Mouse (Mus musculus) heart, embryonic 15.5 days (tissue): Measurements from ENCODE around the gene Pacs1. TPM values are rescaled to one million over a fixed set of nuclear protein-coding genes. Genes with fewer than 3 reads are reported as not detected.
"Not testable (repeated sequence)": the region's sequence is repeated elsewhere in the genome, so short reads cannot be mapped to it uniquely, and the experiment has no call there.

ENCODE experiments used
- ATAC-seq: fragments of 200-750 bp; cut with Nextera tagmentation; replicated peaks from 2 replicates; pipeline ENCODE4 v1.8.0; 2017; ENCODE audit warnings: low read depth, moderate TSS enrichment; ENCODE audit not compliant: insufficient number of reproducible peaks, insufficient read depth, low FRiP score
- H3K27ac ChIP-seq: fragments of 300-500 bp; sonication (generic); 2 replicates; pipeline ENCODE4 v1.5.1; 2015; ENCODE audit warnings: mild to moderate bottlenecking, inconsistent platforms
- H3K27me3 ChIP-seq: fragments of 300-500 bp; sonication (generic); 2 replicates; pipeline ENCODE4 v1.6.1; 2015; ENCODE audit warnings: inconsistent platforms
- H3K36me3 ChIP-seq: fragments of 300-500 bp; sonication (generic); 2 replicates; pipeline ENCODE4 v1.6.1; 2015; ENCODE audit warnings: mild to moderate bottlenecking, inconsistent platforms
- H3K4me1 ChIP-seq: fragments of 300-500 bp; sonication (generic); replicated peaks from 2 replicates; pipeline ENCODE4 v1.6.1; 2015; ENCODE audit warnings: inconsistent platforms
- H3K4me2 ChIP-seq: fragments of 300-500 bp; sonication (generic); 2 replicates; pipeline ENCODE4 v1.6.1; 2015; ENCODE audit warnings: inconsistent platforms, mild to moderate bottlenecking, moderate library complexity
- H3K4me3 ChIP-seq: fragments of 300-500 bp; sonication (generic); 2 replicates; pipeline ENCODE4 v1.5.1; 2015; ENCODE audit warnings: mild to moderate bottlenecking, inconsistent platforms
- H3K9ac ChIP-seq: fragments of 300-500 bp; sonication (generic); 2 replicates; pipeline ENCODE4 v1.6.1; 2015; ENCODE audit warnings: mild to moderate bottlenecking, inconsistent platforms
- H3K9me3 ChIP-seq: fragments of 300-500 bp; sonication (generic); replicated peaks from 2 replicates; pipeline ENCODE4 v1.6.1; 2016; ENCODE audit warnings: inconsistent platforms
- WGBS: fragments of 180-500 bp; shearing (Covaris S2); methylation state at CpG from one replicate; pipeline ENCODE4 v1.1.7; 2015; ENCODE audit warnings: mixed read lengths; 5-methylcytosine and 5-hydroxymethylcytosine counted together
- polyA plus RNA-seq: library from polyadenylated mRNA; unstranded; fragments of >200 nt; fragmentation: Nextera tagmentation; extraction: Ambion mirVana; gene quantifications from 2 replicates; pipeline ENCODE4 v1.2.1, GENCODE M21; 2015

Pacs1 gene
- polyA plus RNA-seq, 1 experiment from 2014 or later = 15.1 TPM

DNA sequence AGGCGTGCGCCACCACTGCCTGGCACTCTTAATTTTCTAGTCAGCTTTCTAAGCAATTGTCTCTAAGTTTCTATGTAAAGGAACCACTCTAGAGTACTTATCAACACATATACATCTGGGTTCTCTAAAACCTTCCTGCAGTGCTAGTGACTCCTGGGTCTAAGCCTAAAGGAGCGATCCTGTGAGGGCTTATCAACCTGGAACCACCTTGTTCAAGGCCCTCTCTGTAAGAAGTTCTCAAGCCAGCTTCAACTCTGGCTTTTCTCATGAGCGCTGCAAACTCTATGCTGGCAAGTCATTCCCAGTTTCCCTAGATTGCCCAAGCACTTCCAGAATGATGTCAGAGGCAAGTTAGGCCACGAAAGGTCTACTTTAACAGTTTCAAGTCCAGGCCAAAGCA is 5.9 kb downstream of the Pacs1 start:
- WGBS = 83% methylated on average over 5 of the region's 5 CpGs
- H3K27ac ChIP-seq = no peak overlapping the region
- no peak for ATAC-seq
- H3K4me1 ChIP-seq = peaks cover 31% of the 10 kb centered on the region
- H3K9me3 ChIP-seq = no peaks in the 10 kb centered on the region
- no peak overlapping the region for H3K4me3 ChIP-seq
- no peaks in the 10 kb centered on the region for H3K27me3 ChIP-seq
- no peaks in the 10 kb centered on the region for H3K36me3 ChIP-seq
- no peak overlapping the region for H3K4me2 ChIP-seq
- H3K9ac ChIP-seq = no peak overlapping the region

DNA sequence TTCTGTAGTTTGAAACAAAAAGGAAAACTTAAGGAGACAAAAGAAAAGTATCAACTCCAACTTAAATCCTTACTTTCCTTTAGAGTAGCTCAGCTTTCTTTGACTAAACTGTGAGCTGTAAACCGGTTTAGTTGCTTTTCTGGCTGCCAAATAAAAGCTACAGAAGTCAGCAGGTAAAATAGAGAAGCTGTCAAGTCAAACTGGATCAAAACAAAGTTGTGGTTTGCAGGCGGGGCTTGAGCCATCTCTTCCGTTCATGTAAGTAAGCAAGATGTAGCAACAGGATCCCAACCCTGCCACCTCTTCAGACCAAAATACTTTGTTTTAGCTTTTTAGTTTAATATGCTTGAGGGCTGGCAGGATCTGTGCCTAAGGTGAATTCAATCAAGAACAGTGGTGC is 15.8 kb downstream of the Pacs1 start:
- Histone ChIP-seq H3K27ac (no peak overlapping the region), H3K9ac (no peak overlapping the region), H3K9me3 (no peaks in the 10 kb centered on the region), H3K4me1 (peaks cover 12% of the 10 kb centered on the region), H3K36me3 (no peaks in the 10 kb centered on the region), H3K4me2 (no peak overlapping the region), H3K4me3 (no peak overlapping the region), H3K27me3 (no peaks in the 10 kb centered on the region)
- 52% methylated on average over 3 of the region's 3 CpGs for WGBS
- no peak for ATAC-seq

DNA sequence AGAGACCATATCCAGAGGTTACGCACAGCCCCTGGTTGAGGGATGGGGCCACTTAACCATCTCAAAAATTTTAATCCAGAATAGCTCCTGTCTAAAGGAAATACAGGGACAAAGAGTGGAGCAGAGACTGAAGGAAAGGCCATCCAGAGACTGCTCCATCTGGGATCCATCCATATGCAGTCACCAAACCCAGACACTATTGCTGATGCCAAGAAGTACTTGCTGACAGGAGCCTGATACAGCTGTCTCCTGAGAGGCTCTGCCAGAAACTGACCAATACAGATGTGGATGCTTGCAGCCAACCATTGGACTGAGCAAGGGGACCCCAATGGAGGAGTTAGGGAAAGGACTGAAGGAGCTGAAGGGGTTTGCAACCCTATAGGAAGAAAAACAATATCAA is 35.9 kb downstream of the Pacs1 start:
- H3K9ac ChIP-seq, H3K27ac ChIP-seq, H3K4me3 ChIP-seq, H3K27me3 ChIP-seq, H3K4me1 ChIP-seq, H3K9me3 ChIP-seq, H3K4me2 ChIP-seq, H3K36me3 ChIP-seq, ATAC-seq: not testable (repeated sequence)
- WGBS = 92% methylated on average over 1 of the region's 1 CpGs

DNA sequence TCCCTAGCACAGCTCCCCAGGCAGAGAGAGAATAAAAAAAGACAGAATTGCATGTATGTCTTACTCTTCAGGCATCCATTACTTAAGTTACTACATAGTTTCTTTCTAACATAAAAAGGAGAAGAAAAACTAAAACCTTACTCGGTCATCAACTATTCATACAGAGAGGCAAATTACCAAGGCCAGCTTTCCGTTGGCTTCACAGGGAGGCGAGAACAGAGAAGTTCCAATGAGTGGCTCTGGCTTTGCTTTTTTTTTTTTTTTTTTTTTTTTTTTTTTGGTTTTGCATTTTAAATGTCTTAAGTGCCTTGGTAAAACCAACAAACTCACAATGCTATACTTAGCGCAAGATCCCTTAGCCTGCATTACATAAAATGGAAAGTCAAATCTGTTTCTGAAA is 40.2 kb downstream of the Pacs1 start:
- Histone ChIP-seq H3K9me3 (no peaks in the 10 kb centered on the region), H3K4me3 (no peak overlapping the region), H3K36me3 (no peaks in the 10 kb centered on the region), H3K27ac (no peak overlapping the region), H3K4me2 (no peak overlapping the region), H3K4me1 (no peaks in the 10 kb centered on the region; the same call in 1 of the 2 replicates), H3K27me3 (no peaks in the 10 kb centered on the region), H3K9ac (no peak overlapping the region)
- ATAC-seq = no peak
- 92% methylated on average over 4 of the region's 4 CpGs for WGBS

DNA sequence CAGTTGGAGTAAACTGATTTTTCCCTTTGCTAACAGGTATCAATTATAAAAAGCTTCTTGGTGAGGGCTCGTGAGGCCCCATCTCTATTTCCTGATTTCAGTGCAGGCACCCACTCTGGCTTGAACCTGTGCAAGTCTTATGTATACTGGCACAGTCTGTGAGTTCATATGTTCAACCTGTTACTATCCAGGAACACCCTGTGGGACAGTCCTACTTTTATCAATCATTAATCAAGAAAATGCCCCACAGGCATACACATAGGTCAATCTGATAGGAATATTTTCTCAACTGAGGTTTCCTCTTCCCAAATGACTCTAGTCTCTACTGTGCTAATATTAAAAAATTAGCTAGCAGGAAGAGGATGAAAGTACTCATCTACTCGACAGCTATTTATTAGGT is 42.8 kb downstream of the Pacs1 start:
- no peak for ATAC-seq
- Histone ChIP-seq H3K27me3 (no peaks in the 10 kb centered on the region), H3K4me3 (no peak overlapping the region), H3K36me3 (no peaks in the 10 kb centered on the region), H3K9ac (no peak overlapping the region), H3K4me2 (no peak overlapping the region), H3K9me3 (no peaks in the 10 kb centered on the region), H3K4me1 (no peaks in the 10 kb centered on the region), H3K27ac (no peak overlapping the region)
- WGBS = 69% methylated on average over 2 of the region's 2 CpGs

DNA sequence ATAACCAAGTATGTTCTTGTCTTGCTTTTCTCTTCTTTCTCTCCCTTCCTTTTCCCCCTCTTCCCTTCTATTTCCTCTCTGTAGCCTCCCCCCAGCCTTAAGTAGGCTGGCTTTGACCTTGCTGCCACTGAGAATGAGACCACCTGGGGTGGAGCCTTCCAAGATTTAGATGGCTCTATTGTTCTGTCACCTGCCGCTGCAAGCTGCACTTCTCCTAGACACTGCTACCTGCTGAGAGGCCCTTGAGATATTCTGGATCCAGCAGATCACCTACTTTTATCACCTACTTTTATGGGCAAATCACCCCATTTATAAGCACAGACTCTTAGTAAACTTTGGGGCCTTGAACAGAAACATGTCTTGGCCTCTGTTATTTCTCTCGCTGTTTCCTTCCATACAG is 48.3 kb downstream of the Pacs1 start:
- no peaks in the 10 kb centered on the region for H3K36me3 ChIP-seq
- no peak overlapping the region for H3K9ac ChIP-seq
- no peak overlapping the region for H3K27ac ChIP-seq
- no peak overlapping the region for H3K4me2 ChIP-seq
- no peak for ATAC-seq
- H3K9me3 ChIP-seq = no peaks in the 10 kb centered on the region
- H3K4me1 ChIP-seq = peaks cover 3% of the 10 kb centered on the region
- no peak overlapping the region for H3K4me3 ChIP-seq
- WGBS = 66% methylated on average over 2 of the region's 2 CpGs
- H3K27me3 ChIP-seq = no peaks in the 10 kb centered on the region

DNA sequence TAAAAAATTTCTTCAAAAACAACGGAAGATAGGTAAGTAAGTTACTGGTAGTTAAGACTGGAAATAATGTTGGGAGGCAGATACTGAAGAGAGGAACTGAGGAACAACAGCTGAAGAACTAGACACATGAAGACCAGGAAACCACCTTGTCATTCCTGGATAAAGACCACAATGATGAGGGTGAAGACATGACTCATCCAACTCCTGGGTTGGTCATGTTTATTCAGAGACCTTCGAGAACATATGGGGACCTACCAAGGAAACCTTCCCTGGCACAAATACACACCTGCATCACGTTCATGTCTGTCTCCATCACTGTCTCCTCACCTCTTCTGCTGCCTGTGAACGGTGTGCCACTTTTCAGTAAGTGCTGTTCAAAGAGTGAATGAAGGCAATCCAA is 48.8 kb downstream of the Pacs1 start:
- Histone ChIP-seq H3K4me1 (peaks cover 3% of the 10 kb centered on the region), H3K9ac (no peak overlapping the region), H3K4me3 (no peak overlapping the region), H3K36me3 (no peaks in the 10 kb centered on the region), H3K4me2 (no peak overlapping the region), H3K27ac (no peak overlapping the region), H3K27me3 (no peaks in the 10 kb centered on the region), H3K9me3 (no peaks in the 10 kb centered on the region)
- WGBS = 85% methylated on average over 4 of the region's 4 CpGs
- no peak for ATAC-seq

DNA sequence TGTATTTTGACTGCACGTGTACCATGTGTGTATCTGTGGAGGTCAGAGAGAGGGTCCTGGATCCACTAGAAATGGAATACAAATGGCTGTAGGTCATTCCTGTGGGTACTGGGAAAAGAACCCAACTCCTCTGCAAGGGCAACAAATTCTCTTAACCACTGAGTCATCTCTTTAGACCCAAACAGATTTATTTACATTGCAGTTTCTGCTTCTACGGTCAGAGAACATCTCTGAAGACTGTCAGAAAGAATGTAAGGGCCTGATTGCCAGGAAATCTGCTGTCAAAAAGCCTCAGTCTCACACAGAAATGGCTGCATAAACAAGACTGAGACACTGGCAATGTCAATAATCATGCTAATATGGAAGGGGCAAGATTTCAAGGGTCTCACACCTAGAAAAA is 51.0 kb downstream of the Pacs1 start:
- Histone ChIP-seq H3K36me3 (no peaks in the 10 kb centered on the region), H3K9me3 (no peaks in the 10 kb centered on the region), H3K4me1 (peaks cover 3% of the 10 kb centered on the region), H3K9ac (no peak overlapping the region), H3K4me2 (no peak overlapping the region), H3K27ac (no peak overlapping the region), H3K4me3 (no peak overlapping the region), H3K27me3 (no peaks in the 10 kb centered on the region)
- ATAC-seq = no peak
- 68% methylated on average over 2 of the region's 2 CpGs for WGBS

DNA sequence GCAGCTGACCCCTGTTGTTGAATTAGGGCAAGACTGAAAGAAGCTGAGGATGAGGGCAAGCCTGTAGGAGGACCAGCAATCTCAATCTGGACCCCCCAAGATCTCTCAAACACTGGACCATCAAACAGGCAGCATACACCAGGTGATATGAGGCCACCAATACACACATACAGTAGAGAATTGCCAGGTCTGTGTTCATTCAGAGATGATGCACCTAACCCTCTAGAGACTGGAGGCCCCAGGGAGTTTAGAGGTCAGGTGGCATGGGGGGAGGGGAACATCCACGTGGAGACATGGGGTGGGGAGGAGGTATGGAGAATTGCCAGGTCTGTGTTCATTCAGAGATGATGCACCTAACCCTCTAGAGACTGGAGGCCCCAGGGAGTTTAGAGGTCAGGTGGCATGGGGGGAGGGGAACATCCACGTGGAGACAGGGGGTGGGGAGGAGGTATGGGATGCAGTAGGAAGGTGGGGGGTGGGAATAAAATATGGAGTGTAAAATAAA is 51.6 kb downstream of the Pacs1 start:
- not testable (repeated sequence) for H3K27me3 ChIP-seq, H3K4me3 ChIP-seq, H3K4me1 ChIP-seq, H3K36me3 ChIP-seq, H3K9ac ChIP-seq, H3K27ac ChIP-seq, H3K9me3 ChIP-seq, ATAC-seq, H3K4me2 ChIP-seq
- WGBS = 23% methylated on average over 2 of the region's 2 CpGs

DNA sequence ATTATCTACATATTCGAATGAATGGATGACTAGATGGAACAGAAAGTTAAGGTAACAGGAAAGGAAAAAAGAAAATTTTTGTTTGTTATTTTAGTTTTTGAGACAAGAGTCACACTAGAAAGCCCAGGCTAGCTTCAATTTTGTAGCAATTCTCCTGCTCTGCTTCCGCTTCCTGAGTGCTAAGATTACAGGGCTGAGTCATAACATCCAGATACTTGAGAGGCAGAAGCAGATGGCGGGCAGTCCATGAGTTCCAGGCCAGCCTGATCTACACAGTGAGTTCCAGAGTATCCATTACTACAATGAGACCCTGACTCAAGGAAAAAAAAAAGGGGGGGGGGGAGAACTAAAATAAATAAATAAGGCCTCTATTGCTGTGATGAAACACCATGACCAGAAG is 52.5 kb downstream of the Pacs1 start:
- H3K36me3 ChIP-seq = no peaks in the 10 kb centered on the region
- H3K4me1 ChIP-seq = peaks cover 3% of the 10 kb centered on the region
- H3K9me3 ChIP-seq = no peaks in the 10 kb centered on the region
- H3K9ac ChIP-seq = no peak overlapping the region
- H3K27me3 ChIP-seq = no peaks in the 10 kb centered on the region
- 79% methylated on average over 3 of the region's 3 CpGs for WGBS
- H3K27ac ChIP-seq = no peak overlapping the region
- no peak for ATAC-seq
- no peak overlapping the region for H3K4me2 ChIP-seq
- no peak overlapping the region for H3K4me3 ChIP-seq

DNA sequence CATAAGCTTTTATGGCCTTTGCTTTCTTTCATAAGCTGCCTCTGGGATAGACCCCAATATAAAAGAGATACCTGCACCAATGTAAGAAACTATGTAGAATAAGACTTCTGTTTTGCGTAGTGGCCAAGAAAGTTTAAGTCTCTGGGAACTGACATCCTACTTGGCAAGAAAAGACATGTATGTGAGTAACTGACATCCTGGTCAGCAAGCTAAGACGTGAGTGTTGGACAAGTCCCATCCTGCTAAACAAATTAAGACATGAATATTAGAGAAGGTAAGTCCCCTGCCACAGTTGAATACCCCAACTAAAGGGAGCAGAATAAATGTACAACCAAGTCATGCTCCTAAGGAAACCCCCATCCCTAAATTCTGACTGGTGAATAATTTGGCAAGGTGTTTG is 71.2 kb downstream of the Pacs1 start:
- no peaks in the 10 kb centered on the region for H3K4me1 ChIP-seq
- H3K4me2 ChIP-seq = no peak overlapping the region
- no peaks in the 10 kb centered on the region for H3K9me3 ChIP-seq
- no peaks in the 10 kb centered on the region for H3K27me3 ChIP-seq
- H3K4me3 ChIP-seq = no peak overlapping the region
- no peak overlapping the region for H3K27ac ChIP-seq
- WGBS = 88% methylated on average over 2 of the region's 2 CpGs
- no peak overlapping the region for H3K9ac ChIP-seq
- no peak for ATAC-seq
- H3K36me3 ChIP-seq = no peaks in the 10 kb centered on the region

DNA sequence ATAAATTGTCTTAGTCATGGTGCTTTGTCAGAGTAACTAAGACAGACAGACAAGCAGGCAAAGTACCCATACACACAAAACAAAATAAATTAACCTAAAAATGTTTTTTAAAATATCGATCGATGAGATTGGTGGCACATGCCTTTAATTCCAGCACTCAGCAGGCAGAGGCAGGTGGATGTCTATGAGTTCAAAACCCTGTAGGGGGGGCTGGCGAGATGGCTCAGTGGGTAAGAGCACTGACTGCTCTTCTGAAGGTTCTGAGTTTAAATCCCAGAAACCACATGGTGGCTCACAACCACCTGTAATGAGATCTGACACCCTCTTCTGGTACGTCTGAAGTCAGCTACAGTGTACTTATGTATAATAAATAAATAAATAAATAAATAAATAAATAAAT is 72.3 kb downstream of the Pacs1 start:
- not testable (repeated sequence) for H3K27ac ChIP-seq, H3K27me3 ChIP-seq, H3K4me2 ChIP-seq, ATAC-seq, H3K4me3 ChIP-seq, H3K4me1 ChIP-seq, H3K36me3 ChIP-seq, H3K9ac ChIP-seq, H3K9me3 ChIP-seq
- 88% methylated on average over 4 of the region's 4 CpGs for WGBS
